Mouse (Mus musculus): Measurements from ENCODE around the gene Meis1. TPM values are rescaled to one million over a fixed set of nuclear protein-coding genes. Genes with fewer than 3 reads are reported as not detected.

The Meis1 gene
- total RNA-seq, 4 experiments from 2014 or later, result 3.3 to 4.6 (median 3.7) TPM

GRCm38 (mm10) chr11:18878016-18878415, 140.8 kb downstream of the Meis1 start:
- DNase-seq (ENCODE audit: low spot score in 2 of 2), result no peak

- DNase-seq (ENCODE audit: low spot score in 2 of 2), result peak in 1 of 2 experiments; percentile 42
Observed at GRCm38 (mm10) chr11:18877626-18878011, 141.2 kb downstream of the Meis1 start.

GRCm38 (mm10) chr11:18876886-18877625, 141.7 kb downstream of the Meis1 start:
- no peak for DNase-seq (ENCODE audit: low spot score in 2 of 2)

- DNase-seq (ENCODE audit: low spot score in 2 of 2), result no peak
Observed at GRCm38 (mm10) chr11:18875911-18876885, 142.6 kb downstream of the Meis1 start.

- DNase-seq (ENCODE audit: low spot score in 2 of 2), result no peak
Observed at GRCm38 (mm10) chr11:18875001-18875902, 143.5 kb downstream of the Meis1 start.

- DNase-seq (ENCODE audit: low spot score in 2 of 2), result no peak
Observed at GRCm38 (mm10) chr11:18874278-18875000, 144.3 kb downstream of the Meis1 start.

- no peak for DNase-seq (ENCODE audit: low spot score in 2 of 2)
Observed at GRCm38 (mm10) chr11:18873451-18874277, 145.1 kb downstream of the Meis1 start.

- DNase-seq (ENCODE audit: low spot score in 2 of 2), result no peak
Observed at GRCm38 (mm10) chr11:18872793-18873192, 146.0 kb downstream of the Meis1 start.

GRCm38 (mm10) chr11:18872118-18872751, 146.6 kb downstream of the Meis1 start:
- no peak for DNase-seq (ENCODE audit: low spot score in 2 of 2)

- no peak for DNase-seq (ENCODE audit: low spot score in 2 of 2)
Observed at GRCm38 (mm10) chr11:18871170-18872081, 147.4 kb downstream of the Meis1 start.

- no peak for DNase-seq (ENCODE audit: low spot score in 2 of 2)
Observed at GRCm38 (mm10) chr11:18870121-18870931, 148.5 kb downstream of the Meis1 start.

- no peak for DNase-seq (ENCODE audit: low spot score in 2 of 2)
Observed at GRCm38 (mm10) chr11:18869429-18869969, 149.3 kb downstream of the Meis1 start.

- no peak for DNase-seq (ENCODE audit: low spot score in 2 of 2)
Observed at GRCm38 (mm10) chr11:18867665-18868064, 151.1 kb downstream of the Meis1 start.

- DNase-seq (ENCODE audit: low spot score in 2 of 2), result no peak
Observed at GRCm38 (mm10) chr11:18866198-18866836, 152.5 kb downstream of the Meis1 start.

GRCm38 (mm10) chr11:18850772-18851171, 168.0 kb downstream of the Meis1 start:
- DNase-seq (ENCODE audit: low spot score in 2 of 2), result no peak

GRCm38 (mm10) chr11:18847650-18848049, 171.1 kb downstream of the Meis1 start:
- DNase-seq (ENCODE audit: low spot score in 2 of 2), result no peak

All from gastrocnemius, adult 8-10 months (tissue).